Mouse (Mus musculus): ENCODE results near the gene 2610001J05Rik. TPM values are rescaled to one million over a fixed set of nuclear protein-coding genes. Genes with fewer than 3 reads are reported as not detected.
A peak's percentile ranks its signal among the peaks of the same experiment; 100 is the strongest.

Gene 2610001J05Rik
- 107 and 111 TPM in 2 replicates for polyA plus RNA-seq (2015; fragmentation: Nextera tagmentation; extraction: Ambion mirVana)

DNA sequence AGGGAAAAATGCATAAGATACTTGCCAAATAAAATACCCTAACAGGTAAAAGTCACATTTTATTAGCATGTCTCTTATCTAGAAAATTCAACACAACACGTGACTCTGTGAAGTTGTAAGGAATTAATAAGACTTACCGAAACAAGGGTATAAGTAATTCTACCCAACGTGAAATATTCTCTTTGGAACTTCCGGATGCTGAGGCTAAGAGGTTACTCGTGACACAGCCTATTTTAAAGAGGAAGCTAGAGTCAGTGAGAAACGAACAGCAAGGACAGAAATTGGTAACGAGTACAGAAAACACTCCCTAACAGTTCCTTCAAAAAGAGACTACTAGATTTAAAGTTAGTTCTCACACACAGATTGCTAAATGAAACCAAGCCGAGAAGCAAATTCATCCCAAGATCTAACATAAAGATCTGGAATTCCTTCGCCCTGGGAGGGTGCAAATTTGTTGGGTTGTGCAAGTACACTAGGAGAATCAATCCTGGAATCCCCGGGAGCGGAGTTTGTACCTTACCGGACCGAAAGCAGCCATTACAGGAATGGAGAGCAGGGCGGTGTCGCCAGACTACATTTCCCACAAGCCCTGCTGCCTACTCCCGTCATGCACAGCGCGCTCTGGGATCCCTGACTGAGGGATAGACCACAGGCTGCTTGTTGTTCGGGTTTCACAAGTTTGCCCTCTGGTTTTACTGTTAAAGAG lies at the start of gene 2610001J05Rik:
Gene 2610001J05Rik (minus strand): TSS at position 600 of the 706 bp plus-strand sequence.
- no peaks in the 10 kb centered on the region for H3K9me3 ChIP-seq (replicated peaks)
- ATAC-seq (ENCODE audit: low FRiP score): peak; percentile 100
- peaks cover 10% of the 10 kb centered on the region for H3K4me1 ChIP-seq
- peak within 1 kb of the TSS; percentile 64 for H3K4me3 ChIP-seq (replicated peaks)
- H3K27me3 ChIP-seq (replicated peaks): no peaks in the 10 kb centered on the region
- peak within 1 kb of the TSS; percentile 57 for H3K4me2 ChIP-seq
- H3K36me3 ChIP-seq: no peaks in the 10 kb centered on the region
- WGBS: 1% methylated on average over 19 of the region's 19 CpGs
- peak within 1 kb of the TSS; percentile 63 for H3K9ac ChIP-seq (replicated peaks)
- peak within 1 kb of the TSS; percentile 65 for H3K27ac ChIP-seq (replicated peaks)

DNA sequence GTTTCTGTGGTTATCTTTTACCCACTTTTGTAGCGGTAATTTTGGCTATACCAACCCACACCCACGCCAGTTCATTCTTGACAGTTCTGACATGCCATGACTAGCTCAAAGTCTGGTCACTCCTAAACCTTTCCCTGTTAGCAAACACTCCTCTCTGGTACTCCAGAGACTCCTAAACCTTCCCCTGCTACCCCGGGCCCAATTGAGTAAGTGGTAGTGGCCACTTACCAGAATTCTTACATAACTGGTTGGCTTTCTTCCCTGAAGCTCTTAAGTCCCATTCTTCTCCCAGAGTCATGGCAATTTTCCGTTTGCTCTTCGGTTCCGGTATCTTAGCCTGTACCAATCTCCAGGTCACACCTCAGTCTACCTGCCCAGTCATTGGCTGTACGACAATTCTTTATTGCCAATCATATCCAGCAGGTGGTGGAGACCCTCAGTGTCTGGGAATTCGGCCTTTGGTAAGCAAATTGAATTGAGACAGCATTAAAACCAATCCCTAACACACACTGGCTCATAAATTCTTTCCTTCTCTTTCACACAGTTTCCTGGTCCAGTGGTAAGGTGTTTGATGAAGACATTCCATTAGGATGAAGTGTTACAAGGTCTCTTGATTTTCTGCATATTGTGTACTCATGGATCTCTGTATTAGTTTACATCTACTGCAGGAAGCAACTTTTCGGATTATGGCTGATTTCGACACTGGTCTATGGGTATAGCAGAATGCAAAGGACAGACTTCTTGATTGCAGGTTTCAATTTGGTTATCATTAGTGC lies 38.6 kb upstream of the 2610001J05Rik start:
- no peak overlapping the region for H3K9ac ChIP-seq (replicated peaks)
- WGBS: 93% methylated on average over 10 of the region's 10 CpGs
- no peak overlapping the region for H3K27ac ChIP-seq (replicated peaks)
- no peak overlapping the region for H3K4me3 ChIP-seq (replicated peaks)
- no peaks in the 10 kb centered on the region for H3K36me3 ChIP-seq
- H3K4me1 ChIP-seq: no peaks in the 10 kb centered on the region
- H3K4me2 ChIP-seq: no peak overlapping the region
- no peaks in the 10 kb centered on the region for H3K27me3 ChIP-seq (replicated peaks)
- H3K9me3 ChIP-seq (replicated peaks): no peaks in the 10 kb centered on the region
- ATAC-seq (ENCODE audit: low FRiP score): no peak

DNA sequence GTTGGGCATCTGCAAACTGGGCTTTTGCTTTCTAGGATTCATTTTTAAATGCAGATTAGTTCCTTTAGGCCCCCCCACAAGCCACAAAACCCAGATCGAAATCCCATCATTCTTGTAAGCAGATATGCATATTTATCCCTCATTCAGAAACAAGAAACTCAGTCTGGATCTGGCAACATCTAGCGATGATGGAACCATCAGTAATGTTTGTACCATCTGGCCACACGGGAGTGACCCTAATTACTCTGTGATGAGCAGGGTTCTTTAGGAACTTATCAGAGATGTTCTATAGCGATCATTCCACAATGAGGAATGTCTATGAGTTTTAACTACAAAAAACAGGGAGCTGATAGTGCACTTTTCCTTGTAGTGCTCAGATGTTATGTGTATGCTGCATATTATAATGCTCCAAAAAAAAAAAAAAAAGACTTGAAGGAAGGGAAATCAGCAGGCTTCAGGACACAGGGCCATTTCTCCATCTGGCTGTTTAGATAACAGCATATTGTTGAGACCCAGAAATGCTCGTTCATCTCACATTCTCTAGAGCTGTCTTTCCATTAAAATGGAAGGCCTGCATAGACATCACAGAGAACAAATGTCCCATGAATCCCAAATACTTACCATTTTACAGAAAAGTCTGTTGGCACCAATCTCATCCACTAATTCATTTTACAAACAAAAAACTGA lies 31.8 kb upstream of the 2610001J05Rik start:
- Histone ChIP-seq H3K4me1 (no peaks in the 10 kb centered on the region), H3K9ac (replicated peaks) (no peak overlapping the region), H3K27ac (replicated peaks) (no peak overlapping the region), H3K27me3 (replicated peaks) (no peaks in the 10 kb centered on the region), H3K9me3 (replicated peaks) (no peaks in the 10 kb centered on the region), H3K36me3 (no peaks in the 10 kb centered on the region), H3K4me2 (no peak overlapping the region), H3K4me3 (replicated peaks) (no peak overlapping the region)
- ATAC-seq (ENCODE audit: low FRiP score): no peak
- WGBS: 85% methylated on average over 5 of the region's 5 CpGs

DNA sequence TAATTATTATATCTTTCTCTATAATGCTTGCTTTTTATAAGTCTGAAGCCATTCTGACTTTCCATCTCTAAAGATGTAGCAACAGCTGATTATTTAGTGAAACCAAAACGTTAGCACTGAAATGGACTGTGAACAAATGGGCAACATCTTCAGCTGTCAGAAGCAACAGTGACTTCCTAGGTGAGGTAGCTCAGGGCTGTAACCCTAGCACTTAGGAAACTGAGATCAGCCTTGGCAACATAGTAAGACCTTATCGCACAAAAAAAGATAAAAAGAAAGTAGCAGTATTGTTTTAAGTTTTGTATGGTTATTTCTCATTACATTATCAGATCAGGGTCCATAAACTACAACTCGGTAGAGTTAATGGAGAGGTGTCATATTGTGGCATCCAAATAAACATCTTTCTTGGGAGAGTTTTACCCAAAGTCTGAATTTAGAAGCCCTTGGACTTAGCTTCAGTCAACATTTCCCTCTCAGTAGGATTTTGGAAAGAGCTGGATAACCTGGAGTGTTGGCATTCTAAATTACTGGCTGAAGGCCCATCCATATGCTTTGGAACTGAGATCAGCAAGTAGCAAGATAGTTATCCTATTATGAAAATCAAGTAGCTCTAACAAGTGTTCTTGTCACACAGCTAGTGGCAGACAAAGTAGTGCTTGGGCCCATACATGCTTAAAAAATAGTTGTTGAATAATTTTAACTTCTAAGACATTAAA lies 13.7 kb upstream of the 2610001J05Rik start:
- no peaks in the 10 kb centered on the region for H3K9me3 ChIP-seq (replicated peaks)
- H3K27ac ChIP-seq (replicated peaks): no peak overlapping the region
- H3K27me3 ChIP-seq (replicated peaks): no peaks in the 10 kb centered on the region
- no peaks in the 10 kb centered on the region for H3K4me1 ChIP-seq
- WGBS: 92% methylated on average over 3 of the region's 3 CpGs
- no peaks in the 10 kb centered on the region for H3K36me3 ChIP-seq
- no peak overlapping the region for H3K9ac ChIP-seq (replicated peaks)
- ATAC-seq (ENCODE audit: low FRiP score): no peak
- no peak overlapping the region for H3K4me2 ChIP-seq
- no peak overlapping the region for H3K4me3 ChIP-seq (replicated peaks)

DNA sequence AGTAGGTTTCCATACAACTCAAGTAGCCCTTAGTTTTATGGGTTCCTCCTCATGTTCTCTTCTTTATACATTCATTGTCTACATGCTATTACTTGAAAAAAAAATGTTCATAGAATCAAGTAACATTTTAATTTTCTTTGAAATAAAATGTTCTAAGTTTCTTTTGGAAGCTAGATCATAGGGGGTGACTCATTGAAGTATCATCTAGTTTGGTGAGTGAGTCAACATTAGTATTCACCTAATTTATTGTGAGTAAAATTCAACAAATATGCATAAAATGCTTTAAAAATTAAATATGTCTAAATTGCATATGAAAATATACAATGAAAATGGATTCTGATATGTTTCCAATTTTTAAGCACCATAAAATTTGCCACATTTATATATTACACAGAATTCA lies 11.6 kb upstream of the 2610001J05Rik start:
- no peak overlapping the region for H3K9ac ChIP-seq (replicated peaks)
- no peaks in the 10 kb centered on the region for H3K27me3 ChIP-seq (replicated peaks)
- no peaks in the 10 kb centered on the region for H3K4me1 ChIP-seq
- no peaks in the 10 kb centered on the region for H3K36me3 ChIP-seq
- H3K9me3 ChIP-seq (replicated peaks): no peaks in the 10 kb centered on the region
- H3K27ac ChIP-seq (replicated peaks): no peak overlapping the region
- H3K4me3 ChIP-seq (replicated peaks): no peak overlapping the region
- H3K4me2 ChIP-seq: no peak overlapping the region
- no peak for ATAC-seq (ENCODE audit: low FRiP score)

DNA sequence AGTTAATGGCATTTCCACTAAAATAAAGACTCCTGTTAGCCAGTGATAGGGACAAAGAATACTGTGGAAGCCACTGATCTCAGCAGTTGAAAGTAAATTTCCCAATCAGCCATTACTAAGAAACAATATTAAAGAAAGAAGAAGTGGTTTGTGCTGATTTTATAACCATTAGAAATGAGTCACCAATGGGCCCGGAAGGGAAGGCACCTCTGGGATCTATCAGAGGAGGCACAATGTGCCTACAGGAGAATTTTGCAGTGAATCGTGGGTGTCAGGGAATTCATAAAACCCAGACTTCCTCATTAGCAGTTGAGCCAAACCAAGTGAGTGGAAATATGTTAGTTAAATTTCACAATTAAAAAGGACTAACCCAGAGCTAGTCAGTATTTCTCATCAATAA lies 2.6 kb upstream of the 2610001J05Rik start:
- H3K9me3 ChIP-seq (replicated peaks): no peaks in the 10 kb centered on the region
- ATAC-seq (ENCODE audit: low FRiP score): no peak
- H3K27me3 ChIP-seq (replicated peaks): no peaks in the 10 kb centered on the region
- H3K4me1 ChIP-seq: peaks cover 10% of the 10 kb centered on the region
- H3K36me3 ChIP-seq: no peaks in the 10 kb centered on the region
- 92% methylated on average over 2 of the region's 2 CpGs for WGBS
- H3K9ac ChIP-seq (replicated peaks): no peak overlapping the region
- H3K4me3 ChIP-seq (replicated peaks): no peak overlapping the region
- no peak overlapping the region for H3K4me2 ChIP-seq
- no peak overlapping the region for H3K27ac ChIP-seq (replicated peaks)

DNA sequence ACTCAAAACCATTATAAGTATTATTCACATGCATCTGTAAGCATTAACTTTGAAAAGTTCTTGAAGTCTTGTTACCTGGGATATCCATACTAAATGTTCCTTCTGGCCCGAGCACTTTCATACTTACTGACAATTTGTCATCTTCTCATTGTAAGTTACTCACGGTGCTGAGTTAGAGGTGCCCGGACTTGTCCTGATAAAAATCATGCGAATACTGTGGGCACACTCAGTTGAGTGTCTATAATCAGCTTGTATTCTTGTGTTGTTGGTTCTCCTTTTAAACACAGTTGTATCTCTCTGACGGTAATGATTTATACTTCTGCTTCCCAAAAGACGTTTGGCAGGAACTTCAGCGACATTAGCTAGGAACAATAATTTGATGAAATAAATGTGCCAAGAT lies 758 bp upstream of the 2610001J05Rik start:
- 64% methylated on average over 7 of the region's 7 CpGs for WGBS
- no peak for ATAC-seq (ENCODE audit: low FRiP score)
- no peaks in the 10 kb centered on the region for H3K36me3 ChIP-seq
- peak overlapping the region; percentile 64; the same call in 1 of the 2 replicates for H3K4me3 ChIP-seq (replicated peaks)
- peaks cover 10% of the 10 kb centered on the region for H3K4me1 ChIP-seq
- no peak overlapping the region for H3K9ac ChIP-seq (replicated peaks)
- H3K9me3 ChIP-seq (replicated peaks): no peaks in the 10 kb centered on the region
- no peak overlapping the region for H3K27ac ChIP-seq (replicated peaks)
- peak overlapping the region; percentile 57 for H3K4me2 ChIP-seq
- no peaks in the 10 kb centered on the region for H3K27me3 ChIP-seq (replicated peaks)

DNA sequence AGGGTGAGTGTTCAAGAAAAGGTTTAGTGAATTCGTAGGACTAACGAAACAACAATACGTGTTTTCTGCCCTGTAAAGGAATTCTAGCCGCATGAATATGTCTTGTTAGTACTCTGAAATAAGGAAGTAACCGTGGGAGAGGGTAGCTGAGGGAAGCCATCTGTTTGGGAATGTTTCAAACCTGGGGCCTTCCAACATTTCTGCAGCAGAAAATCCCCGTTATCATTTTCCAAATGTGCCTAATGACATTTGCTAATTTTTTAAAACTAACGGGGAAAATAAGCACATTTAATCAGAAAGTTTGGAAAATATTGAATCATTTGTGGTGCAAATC lies 274 bp upstream of the 2610001J05Rik start:
- WGBS: 3% methylated on average over 7 of the region's 7 CpGs
- Histone ChIP-seq H3K9me3 (replicated peaks) (no peaks in the 10 kb centered on the region), H3K4me3 (replicated peaks) (peak overlapping the region; percentile 64), H3K4me1 (peaks cover 10% of the 10 kb centered on the region), H3K4me2 (peak overlapping the region; percentile 57), H3K27ac (replicated peaks) (peak overlapping the region; percentile 65), H3K36me3 (no peaks in the 10 kb centered on the region), H3K9ac (replicated peaks) (no peak overlapping the region; the same call in 1 of the 2 replicates), H3K27me3 (replicated peaks) (no peaks in the 10 kb centered on the region)
- peak; percentile 84 for ATAC-seq (ENCODE audit: low FRiP score)

DNA sequence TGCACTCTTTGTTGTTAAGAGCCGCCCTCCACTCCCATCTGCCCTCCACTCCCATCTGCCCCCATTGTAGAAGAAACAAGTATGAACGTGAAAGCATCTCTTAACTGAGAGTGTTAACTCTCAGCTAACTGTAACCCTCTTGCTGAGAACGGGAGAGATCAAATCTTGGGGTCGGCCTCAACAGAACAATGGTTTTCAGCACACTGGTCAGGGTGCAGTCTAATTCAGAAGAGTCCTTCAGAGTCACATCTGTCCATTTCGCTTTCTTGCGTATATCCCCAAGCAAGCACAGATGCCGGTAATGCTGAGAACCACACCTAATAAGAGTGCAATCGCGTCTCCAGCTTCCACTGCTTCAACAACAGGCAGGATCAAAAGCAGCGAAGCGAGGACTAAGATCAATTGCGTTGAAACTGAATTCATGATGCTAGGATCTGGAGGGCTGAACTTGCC lies 1.0 kb downstream of the 2610001J05Rik start:
- Histone ChIP-seq H3K27ac (replicated peaks) (0 out of 2 replicates have a peak overlapping the region, but pooled peaks have one; percentile 5), H3K36me3 (no peaks in the 10 kb centered on the region), H3K4me2 (peak overlapping the region; percentile 57), H3K9ac (replicated peaks) (peak overlapping the region; percentile 51), H3K4me1 (peaks cover 10% of the 10 kb centered on the region), H3K9me3 (replicated peaks) (no peaks in the 10 kb centered on the region), H3K27me3 (replicated peaks) (no peaks in the 10 kb centered on the region), H3K4me3 (replicated peaks) (peak overlapping the region; percentile 39)
- no peak for ATAC-seq (ENCODE audit: low FRiP score)
- WGBS: 26% methylated on average over 12 of the region's 12 CpGs

DNA sequence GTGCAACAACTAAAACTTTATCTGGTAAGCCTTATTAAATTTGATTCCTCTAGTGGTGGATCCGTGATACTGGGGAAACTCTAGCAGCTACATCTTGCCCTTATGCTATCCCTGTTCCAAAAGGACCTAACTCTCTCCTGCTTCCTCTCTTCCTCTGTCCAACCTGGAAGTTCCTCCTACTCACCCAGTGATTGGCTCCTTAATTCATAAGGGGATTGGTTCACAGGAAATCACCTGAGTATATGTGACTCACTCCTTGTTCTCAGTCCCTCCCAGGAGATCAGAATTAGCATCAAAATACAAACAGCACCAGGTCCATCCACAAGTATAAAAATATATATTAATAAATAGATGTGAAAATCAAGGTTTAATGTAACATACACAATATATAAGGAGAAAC lies 10.7 kb downstream of the 2610001J05Rik start:
- H3K9ac ChIP-seq (replicated peaks): no peak overlapping the region
- WGBS: 95% methylated on average over 1 of the region's 1 CpGs
- H3K27me3 ChIP-seq (replicated peaks): no peaks in the 10 kb centered on the region
- no peaks in the 10 kb centered on the region for H3K4me1 ChIP-seq
- no peak overlapping the region for H3K4me2 ChIP-seq
- no peak for ATAC-seq (ENCODE audit: low FRiP score)
- H3K27ac ChIP-seq (replicated peaks): no peak overlapping the region
- no peak overlapping the region for H3K4me3 ChIP-seq (replicated peaks)
- no peaks in the 10 kb centered on the region for H3K9me3 ChIP-seq (replicated peaks)
- H3K36me3 ChIP-seq: no peaks in the 10 kb centered on the region

DNA sequence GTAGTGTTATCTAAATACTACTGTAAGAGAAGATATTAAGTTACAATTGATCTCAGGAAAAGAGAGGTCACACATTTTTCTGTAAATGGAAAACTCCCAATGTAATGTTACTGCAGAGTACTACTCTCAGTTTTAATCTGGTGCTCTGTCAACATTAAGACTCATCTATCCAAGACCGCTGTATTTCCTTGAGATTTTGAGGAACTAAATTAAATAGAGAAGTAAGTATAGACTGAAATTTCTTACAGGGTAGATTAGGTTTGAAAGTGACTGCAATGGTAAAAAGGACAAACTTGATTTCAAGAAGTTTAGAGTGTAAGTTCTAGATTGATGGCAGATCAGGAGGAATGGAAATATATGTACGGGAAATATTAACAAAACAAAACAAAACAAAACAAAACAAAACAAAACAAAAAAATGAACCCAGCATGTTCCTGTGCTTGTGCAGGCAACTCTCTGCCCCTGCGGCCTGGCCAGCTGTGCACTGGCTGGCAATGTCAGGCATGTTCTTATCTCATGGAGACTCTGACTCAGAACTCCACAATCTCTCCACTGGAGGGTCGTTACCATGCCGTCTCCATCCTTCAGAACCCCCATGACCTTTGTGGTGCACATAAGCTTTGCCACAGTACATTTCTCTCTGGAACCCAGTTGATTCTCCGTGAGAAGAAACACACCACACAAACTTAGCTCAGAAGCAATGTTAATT lies 11.3 kb downstream of the 2610001J05Rik start:
- Histone ChIP-seq H3K9me3 (replicated peaks) (no peaks in the 10 kb centered on the region), H3K4me3 (replicated peaks) (no peak overlapping the region), H3K27me3 (replicated peaks) (no peaks in the 10 kb centered on the region), H3K4me1 (no peaks in the 10 kb centered on the region), H3K27ac (replicated peaks) (no peak overlapping the region), H3K4me2 (no peak overlapping the region), H3K36me3 (no peaks in the 10 kb centered on the region), H3K9ac (replicated peaks) (no peak overlapping the region)
- ATAC-seq (ENCODE audit: low FRiP score): no peak
- 92% methylated on average over 6 of the region's 6 CpGs for WGBS

Measured in neural tube, embryonic 15.5 days (tissue).